Mouse (Mus musculus) liver, embryonic 11.5 days (tissue): ENCODE results near the gene Npm1. TPM values are rescaled to one million over a fixed set of nuclear protein-coding genes. Genes with fewer than 3 reads are reported as not detected.
A peak's percentile ranks its signal among the peaks of the same experiment; 100 is the strongest.

ENCODE experiments used
- ATAC-seq: fragments of 200-750 bp; cut with Nextera tagmentation; replicated peaks from 2 replicates; pipeline ENCODE4 v1.8.0; 2017; ENCODE audit warnings: moderate number of reproducible peaks, mild to moderate bottlenecking, moderate TSS enrichment, moderate library complexity; ENCODE audit not compliant: low FRiP score
- DNase-seq: peaks from one replicate; pipeline ENCODE4 v3.0.0-alpha.2; 2017; ENCODE audit warnings: low spot score
- H3K27ac ChIP-seq: fragments of 300-500 bp; sonication (generic); 2 replicates; pipeline ENCODE4 v1.5.1; 2014; ENCODE audit warnings: mild to moderate bottlenecking, low read depth, low read length, control low read depth
- H3K27me3 ChIP-seq: fragments of 300-500 bp; sonication (generic); replicated peaks from 2 replicates; pipeline ENCODE4 v1.6.1; 2014; ENCODE audit warnings: low read length, mixed read lengths; ENCODE audit not compliant: control insufficient read depth, insufficient read depth
- H3K36me3 ChIP-seq: fragments of 300-500 bp; sonication (generic); 2 replicates; pipeline ENCODE4 v1.6.1; 2014; ENCODE audit warnings: mild to moderate bottlenecking, low read length, moderate library complexity, mixed read lengths; ENCODE audit not compliant: control insufficient read depth, insufficient read depth
- H3K4me1 ChIP-seq: fragments of 300-500 bp; sonication (generic); replicated peaks from 2 replicates; pipeline ENCODE4 v1.6.1; 2014; ENCODE audit warnings: low read length, mixed read lengths; ENCODE audit not compliant: control insufficient read depth, insufficient read depth
- H3K4me2 ChIP-seq: fragments of 300-500 bp; sonication (generic); 2 replicates; pipeline ENCODE4 v1.6.1; 2014; ENCODE audit warnings: mild to moderate bottlenecking, control low read depth, moderate library complexity
- H3K4me3 ChIP-seq: fragments of 300-500 bp; sonication (generic); 2 replicates; pipeline ENCODE4 v1.5.1; 2014; ENCODE audit warnings: low read depth, low read length, control low read depth
- H3K9ac ChIP-seq: fragments of 300-500 bp; sonication (generic); 2 replicates; pipeline ENCODE4 v1.6.1; 2014; ENCODE audit warnings: low read depth, low read length, control low read depth
- H3K9me3 ChIP-seq: fragments of 300-500 bp; sonication (generic); 2 replicates; pipeline ENCODE4 v1.6.1; 2016; ENCODE audit warnings: low read length, inconsistent platforms, mixed read lengths; ENCODE audit not compliant: control insufficient read depth
- WGBS: fragments of 180-500 bp; shearing (Covaris S2); extraction: QIAGEN DNeasy Blood & Tissue Kit; methylation state at CpG from one replicate; pipeline ENCODE4 v1.1.7; 2014; 5-methylcytosine and 5-hydroxymethylcytosine counted together
- polyA plus RNA-seq: library from polyadenylated mRNA; unstranded; fragments of >200 nt; fragmentation: Nextera tagmentation; extraction: Ambion mirVana; gene quantifications from 2 replicates; pipeline ENCODE4 v1.2.1, GENCODE M21; 2014

Gene Npm1
- polyA plus RNA-seq, 1 experiment from 2014 or later: 1,921 TPM

GRCm38 (mm10) chr11:33151128-33151779, 11.8 kb downstream of the Npm1 start:
- Histone ChIP-seq H3K27me3 (peaks cover 20% of the 10 kb centered on the region), H3K9me3 (no peaks in the 10 kb centered on the region), H3K4me1 (peaks cover 11% of the 10 kb centered on the region), H3K9ac (no peak overlapping the region), H3K36me3 (peaks cover 24% of the 10 kb centered on the region), H3K4me3 (no peak overlapping the region), H3K27ac (no peak overlapping the region), H3K4me2 (no peak overlapping the region)
- DNase-seq (no peak), ATAC-seq (no peak)
- WGBS: 59% methylated on average over 3 of the region's 3 CpGs

GRCm38 (mm10) chr11:33150364-33150763, 12.6 kb downstream of the Npm1 start:
- peaks cover 21% of the 10 kb centered on the region for H3K36me3 ChIP-seq
- H3K9me3 ChIP-seq: no peaks in the 10 kb centered on the region
- peaks cover 29% of the 10 kb centered on the region for H3K27me3 ChIP-seq
- DNase-seq: no peak
- no peak overlapping the region for H3K4me3 ChIP-seq
- no peak overlapping the region for H3K4me2 ChIP-seq
- ATAC-seq: no peak
- peaks cover 11% of the 10 kb centered on the region for H3K4me1 ChIP-seq
- no peak overlapping the region for H3K9ac ChIP-seq
- H3K27ac ChIP-seq: no peak overlapping the region

- H3K27me3 ChIP-seq: peaks cover 38% of the 10 kb centered on the region
- no peak overlapping the region for H3K9ac ChIP-seq
- H3K9me3 ChIP-seq: no peaks in the 10 kb centered on the region
- peaks cover 19% of the 10 kb centered on the region for H3K36me3 ChIP-seq
- H3K4me3 ChIP-seq: no peak overlapping the region
- peaks cover 11% of the 10 kb centered on the region for H3K4me1 ChIP-seq
- no peak overlapping the region for H3K4me2 ChIP-seq
- no peak for DNase-seq
- no peak overlapping the region for H3K27ac ChIP-seq
- ATAC-seq: peak; percentile 42
These were observed 13.6 kb downstream of the Npm1 start for GRCm38 (mm10) chr11:33149453-33149852.

GRCm38 (mm10) chr11:33149088-33149436, 13.9 kb downstream of the Npm1 start:
- Histone ChIP-seq H3K36me3 (peaks cover 19% of the 10 kb centered on the region), H3K9ac (no peak overlapping the region), H3K4me2 (no peak overlapping the region), H3K9me3 (no peaks in the 10 kb centered on the region), H3K27me3 (peaks cover 42% of the 10 kb centered on the region), H3K4me1 (peaks cover 11% of the 10 kb centered on the region), H3K27ac (no peak overlapping the region), H3K4me3 (no peak overlapping the region)
- DNase-seq (no peak), ATAC-seq (no peak)
- WGBS: 26% methylated on average over 3 of the region's 3 CpGs

GRCm38 (mm10) chr11:33148338-33149087, 14.5 kb downstream of the Npm1 start:
- Histone ChIP-seq H3K9me3 (no peaks in the 10 kb centered on the region), H3K27me3 (peaks cover 47% of the 10 kb centered on the region), H3K36me3 (peaks cover 18% of the 10 kb centered on the region), H3K9ac (no peak overlapping the region), H3K27ac (no peak overlapping the region), H3K4me3 (peak overlapping the region; percentile 59), H3K4me1 (peaks cover 11% of the 10 kb centered on the region), H3K4me2 (peak overlapping the region; percentile 83)
- peak; percentile 75 for DNase-seq
- WGBS: 5% methylated on average over 23 of the region's 23 CpGs
- peak; percentile 78 for ATAC-seq

- Histone ChIP-seq H3K4me1 (peaks cover 11% of the 10 kb centered on the region), H3K9ac (0 out of 2 replicates have a peak overlapping the region, but pooled peaks have one; percentile 30)
These were observed 15.3 kb downstream of the Npm1 start for GRCm38 (mm10) chr11:33147572-33148337.

GRCm38 (mm10) chr11:33147171-33147571, 15.8 kb downstream of the Npm1 start, which contains the start of gene Fgf18:
Gene Fgf18, minus strand, starts transcription at chr11:33147400.
- Histone ChIP-seq H3K4me1 (peaks cover 11% of the 10 kb centered on the region), H3K36me3 (peaks cover 13% of the 10 kb centered on the region), H3K9me3 (no peaks in the 10 kb centered on the region), H3K9ac (0 out of 2 replicates have a peak within 1 kb of the TSS, but pooled peaks have one; percentile 30), H3K27me3 (peaks cover 60% of the 10 kb centered on the region), H3K4me3 (peak within 1 kb of the TSS; percentile 59), H3K27ac (no peak within 1 kb of the TSS), H3K4me2 (peak within 1 kb of the TSS; percentile 83)
- DNase-seq (no peak), ATAC-seq (no peak)
- 0% methylated on average over 14 of the region's 53 CpGs for WGBS

More at GRCm38 (mm10) chr11:33147572-33148337, 15.3 kb downstream of the Npm1 start:
- peak overlapping the region; percentile 59 for H3K4me3 ChIP-seq
- peaks cover 13% of the 10 kb centered on the region for H3K36me3 ChIP-seq
- H3K4me2 ChIP-seq: peak overlapping the region; percentile 83
- DNase-seq (peak; percentile 61), ATAC-seq (peak; percentile 28)
- H3K27ac ChIP-seq: no peak overlapping the region
- H3K9me3 ChIP-seq: no peaks in the 10 kb centered on the region
- peaks cover 54% of the 10 kb centered on the region for H3K27me3 ChIP-seq
- WGBS: 1% methylated on average over 83 of the region's 85 CpGs

- Histone ChIP-seq H3K4me1 (peaks cover 11% of the 10 kb centered on the region), H3K27ac (no peak overlapping the region), H3K4me2 (peak overlapping the region; percentile 83), H3K4me3 (peak overlapping the region; percentile 59), H3K27me3 (peaks cover 61% of the 10 kb centered on the region), H3K9me3 (no peaks in the 10 kb centered on the region), H3K9ac (no peak overlapping the region), H3K36me3 (peaks cover 10% of the 10 kb centered on the region)
- DNase-seq (peak; percentile 47), ATAC-seq (no peak)
- WGBS: 5% methylated on average over 30 of the region's 30 CpGs
These were observed 16.3 kb downstream of the Npm1 start for GRCm38 (mm10) chr11:33146651-33147131.
